Mouse (Mus musculus) hindbrain, embryonic 12.5 days (tissue): ENCODE results near the gene Plac1. TPM values are rescaled to one million over a fixed set of nuclear protein-coding genes. Genes with fewer than 3 reads are reported as not detected.

Source experiments
- ATAC-seq: fragments of 200-750 bp; cut with Nextera tagmentation; 2 replicates; pipeline ENCODE4 v1.8.0; 2017; ENCODE audit warnings: moderate TSS enrichment; ENCODE audit not compliant: low FRiP score
- H3K27ac ChIP-seq: fragments of 300-500 bp; sonication (generic); 2 replicates; pipeline ENCODE4 v1.5.1; 2016; ENCODE audit warnings: mild to moderate bottlenecking
- H3K27me3 ChIP-seq: fragments of 300-500 bp; sonication (generic); 2 replicates; pipeline ENCODE4 v1.6.1; 2016; ENCODE audit warnings: mild to moderate bottlenecking
- H3K36me3 ChIP-seq: fragments of 300-500 bp; sonication (generic); 2 replicates; pipeline ENCODE4 v1.6.1; 2016; ENCODE audit warnings: mild to moderate bottlenecking
- H3K4me1 ChIP-seq: fragments of 300-500 bp; sonication (generic); 2 replicates; pipeline ENCODE4 v1.6.1; 2016
- H3K4me2 ChIP-seq: fragments of 300-500 bp; sonication (generic); replicated peaks from 2 replicates; pipeline ENCODE4 v1.6.1; 2016; ENCODE audit warnings: mild to moderate bottlenecking
- H3K4me3 ChIP-seq: fragments of 300-500 bp; sonication (generic); 2 replicates; pipeline ENCODE4 v1.5.1; 2016; ENCODE audit warnings: mild to moderate bottlenecking
- H3K9ac ChIP-seq: fragments of 300-500 bp; sonication (generic); 2 replicates; pipeline ENCODE4 v1.6.1; 2016; ENCODE audit warnings: mild to moderate bottlenecking, moderate library complexity
- H3K9me3 ChIP-seq: fragments of 300-500 bp; sonication (generic); replicated peaks from 2 replicates; pipeline ENCODE4 v1.6.1; 2016; ENCODE audit warnings: mild to moderate bottlenecking
- WGBS: fragments of 180-500 bp; shearing (Covaris S2); methylation state at CpG from one replicate; pipeline ENCODE4 v1.1.7; 2016; 5-methylcytosine and 5-hydroxymethylcytosine counted together
- polyA plus RNA-seq: library from polyadenylated mRNA; unstranded; fragments of >200 nt; fragmentation: Nextera tagmentation; extraction: Ambion mirVana; gene quantifications from 2 replicates; pipeline ENCODE4 v1.2.1, GENCODE M21; 2016

Gene Plac1
- polyA plus RNA-seq, 1 experiment from 2014 or later = 2.7 TPM

- Histone ChIP-seq H3K36me3 (no peaks in the 10 kb centered on the region), H3K4me2 (no peak overlapping the region), H3K9me3 (no peaks in the 10 kb centered on the region), H3K4me3 (no peak overlapping the region), H3K4me1 (no peaks in the 10 kb centered on the region), H3K27me3 (no peaks in the 10 kb centered on the region), H3K9ac (no peak overlapping the region), H3K27ac (no peak overlapping the region)
- WGBS = 82% methylated on average over 3 of the region's 3 CpGs
- no peak for ATAC-seq
Observed at GRCm38 (mm10) chrX:53179801-53180200, 60.1 kb downstream of the Plac1 start.

GRCm38 (mm10) chrX:53176296-53176695 is 63.6 kb downstream of the Plac1 start:
- WGBS = 92% methylated on average over 5 of the region's 5 CpGs
- Histone ChIP-seq H3K9ac (no peak overlapping the region), H3K4me1 (no peaks in the 10 kb centered on the region)

GRCm38 (mm10) chrX:53168623-53169022 is 71.3 kb downstream of the Plac1 start:
- Histone ChIP-seq H3K4me1 (no peaks in the 10 kb centered on the region), H3K36me3 (no peaks in the 10 kb centered on the region), H3K4me3 (no peak overlapping the region)

More at GRCm38 (mm10) chrX:53176296-53176695, 63.6 kb downstream of the Plac1 start:
- H3K36me3 ChIP-seq = no peaks in the 10 kb centered on the region
- no peak overlapping the region for H3K27ac ChIP-seq
- no peak for ATAC-seq
- H3K9me3 ChIP-seq = no peaks in the 10 kb centered on the region
- H3K27me3 ChIP-seq = no peaks in the 10 kb centered on the region
- no peak overlapping the region for H3K4me3 ChIP-seq
- no peak overlapping the region for H3K4me2 ChIP-seq

GRCm38 (mm10) chrX:53166901-53167525 is 72.9 kb downstream of the Plac1 start:
- Histone ChIP-seq H3K4me1 (no peaks in the 10 kb centered on the region), H3K36me3 (no peaks in the 10 kb centered on the region), H3K9ac (no peak overlapping the region), H3K27me3 (no peaks in the 10 kb centered on the region), H3K4me3 (no peak overlapping the region), H3K27ac (no peak overlapping the region), H3K9me3 (no peaks in the 10 kb centered on the region), H3K4me2 (no peak overlapping the region)
- ATAC-seq = no peak
- 58% methylated on average over 4 of the region's 4 CpGs for WGBS

More at GRCm38 (mm10) chrX:53168623-53169022, 71.3 kb downstream of the Plac1 start:
- H3K4me2 ChIP-seq = no peak overlapping the region
- WGBS = 69% methylated on average over 2 of the region's 2 CpGs
- H3K9me3 ChIP-seq = no peaks in the 10 kb centered on the region
- no peak for ATAC-seq
- no peaks in the 10 kb centered on the region for H3K27me3 ChIP-seq
- no peak overlapping the region for H3K9ac ChIP-seq
- H3K27ac ChIP-seq = no peak overlapping the region

- H3K27me3 ChIP-seq = no peaks in the 10 kb centered on the region
- H3K4me2 ChIP-seq = no peak overlapping the region
- no peak overlapping the region for H3K4me3 ChIP-seq
- 55% methylated on average over 15 of the region's 15 CpGs for WGBS
- H3K4me1 ChIP-seq = no peaks in the 10 kb centered on the region
- H3K9ac ChIP-seq = no peak overlapping the region
- H3K9me3 ChIP-seq = no peaks in the 10 kb centered on the region
- H3K36me3 ChIP-seq = no peaks in the 10 kb centered on the region
- ATAC-seq = no peak
- no peak overlapping the region for H3K27ac ChIP-seq
Observed at GRCm38 (mm10) chrX:53166251-53166900, 73.5 kb downstream of the Plac1 start.

- Histone ChIP-seq H3K27ac (no peak overlapping the region), H3K4me1 (no peaks in the 10 kb centered on the region), H3K27me3 (0 out of 2 replicates have a peak, but pooled peaks cover 3% of the 10 kb centered on the region), H3K36me3 (no peaks in the 10 kb centered on the region), H3K9ac (no peak overlapping the region), H3K4me2 (no peak overlapping the region), H3K4me3 (no peak overlapping the region), H3K9me3 (no peaks in the 10 kb centered on the region)
- ATAC-seq = no peak
- 63% methylated on average over 4 of the region's 4 CpGs for WGBS
Observed at GRCm38 (mm10) chrX:53162589-53162988, 77.3 kb downstream of the Plac1 start.

- ATAC-seq = no peak
- 57% methylated on average over 4 of the region's 4 CpGs for WGBS
Observed at GRCm38 (mm10) chrX:53161583-53161982, 78.3 kb downstream of the Plac1 start.

GRCm38 (mm10) chrX:53161115-53161514 is 78.8 kb downstream of the Plac1 start:
- H3K27me3 ChIP-seq = 0 out of 2 replicates have a peak, but pooled peaks cover 3% of the 10 kb centered on the region
- H3K9ac ChIP-seq = no peak overlapping the region
- H3K4me2 ChIP-seq = no peak overlapping the region
- no peak overlapping the region for H3K27ac ChIP-seq
- WGBS = 57% methylated on average over 5 of the region's 5 CpGs
- H3K4me3 ChIP-seq = no peak overlapping the region
- H3K4me1 ChIP-seq = no peaks in the 10 kb centered on the region
- no peaks in the 10 kb centered on the region for H3K36me3 ChIP-seq
- no peak for ATAC-seq
- H3K9me3 ChIP-seq = no peaks in the 10 kb centered on the region

More at GRCm38 (mm10) chrX:53161583-53161982, 78.3 kb downstream of the Plac1 start:
- Histone ChIP-seq H3K4me1 (no peaks in the 10 kb centered on the region), H3K27ac (no peak overlapping the region), H3K4me3 (no peak overlapping the region), H3K9me3 (no peaks in the 10 kb centered on the region), H3K36me3 (no peaks in the 10 kb centered on the region), H3K9ac (no peak overlapping the region), H3K27me3 (0 out of 2 replicates have a peak, but pooled peaks cover 3% of the 10 kb centered on the region), H3K4me2 (no peak overlapping the region)

GRCm38 (mm10) chrX:53148039-53148438 is 91.9 kb downstream of the Plac1 start:
- ATAC-seq = no peak
- no peak overlapping the region for H3K9ac ChIP-seq
- 72% methylated on average over 2 of the region's 2 CpGs for WGBS
- no peaks in the 10 kb centered on the region for H3K4me1 ChIP-seq
- no peaks in the 10 kb centered on the region for H3K27me3 ChIP-seq
- no peaks in the 10 kb centered on the region for H3K9me3 ChIP-seq
- H3K4me2 ChIP-seq = no peak overlapping the region
- H3K27ac ChIP-seq = no peak overlapping the region
- no peaks in the 10 kb centered on the region for H3K36me3 ChIP-seq
- H3K4me3 ChIP-seq = no peak overlapping the region

- H3K36me3 ChIP-seq = no peaks in the 10 kb centered on the region
- WGBS = 78% methylated on average over 5 of the region's 5 CpGs
- ATAC-seq = no peak
Observed at GRCm38 (mm10) chrX:53146389-53146917, 93.5 kb downstream of the Plac1 start.

GRCm38 (mm10) chrX:53139641-53140040 is 100.3 kb downstream of the Plac1 start:
- no peak overlapping the region for H3K4me2 ChIP-seq
- no peak overlapping the region for H3K27ac ChIP-seq
- H3K27me3 ChIP-seq = no peaks in the 10 kb centered on the region
- no peaks in the 10 kb centered on the region for H3K4me1 ChIP-seq
- no peak overlapping the region for H3K4me3 ChIP-seq
- H3K36me3 ChIP-seq = no peaks in the 10 kb centered on the region
- no peak overlapping the region for H3K9ac ChIP-seq
- no peak for ATAC-seq
- no peaks in the 10 kb centered on the region for H3K9me3 ChIP-seq
- WGBS = 91% methylated on average over 2 of the region's 2 CpGs

More at GRCm38 (mm10) chrX:53146389-53146917, 93.5 kb downstream of the Plac1 start:
- Histone ChIP-seq H3K9me3 (no peaks in the 10 kb centered on the region), H3K4me1 (no peaks in the 10 kb centered on the region), H3K4me3 (no peak overlapping the region), H3K27me3 (no peaks in the 10 kb centered on the region), H3K27ac (no peak overlapping the region), H3K9ac (no peak overlapping the region), H3K4me2 (no peak overlapping the region)

- no peaks in the 10 kb centered on the region for H3K27me3 ChIP-seq
- no peaks in the 10 kb centered on the region for H3K9me3 ChIP-seq
- no peak overlapping the region for H3K4me3 ChIP-seq
- no peaks in the 10 kb centered on the region for H3K4me1 ChIP-seq
- H3K4me2 ChIP-seq = no peak overlapping the region
- 68% methylated on average over 2 of the region's 2 CpGs for WGBS
- no peak overlapping the region for H3K27ac ChIP-seq
- ATAC-seq = no peak
- no peak overlapping the region for H3K9ac ChIP-seq
- H3K36me3 ChIP-seq = no peaks in the 10 kb centered on the region
Observed at GRCm38 (mm10) chrX:53137066-53137465, 102.8 kb downstream of the Plac1 start.
